Mouse (Mus musculus) neutrophil, adult 5-6 weeks (primary cell): ENCODE measurements around the gene Esyt3. TPM values are rescaled to one million over a fixed set of nuclear protein-coding genes. Genes with fewer than 3 reads are reported as not detected.

Source experiments
- ATAC-seq: fragments of 151-379, 151-347 bp; 2 replicates; pipeline ENCODE4 v1.8.0; 2017; ENCODE audit warnings: mild to moderate bottlenecking, moderate TSS enrichment; ENCODE audit not compliant: insufficient number of reproducible peaks, poor library complexity, low FRiP score, severe bottlenecking; ENCODE audit errors: extremely low read depth
- total RNA-seq: library from RNA; stranded (forward); fragments of 200-1000 nt; gene quantifications from 2 replicates; pipeline ENCODE4 v1.2.3, GENCODE M21; 2017

Gene Esyt3
- 0.81 TPM in 1 of 2 replicates, not detected in the other for total RNA-seq

GRCm38 (mm10) chr9:99357921-99358692, at the start of gene Esyt3:
Esyt3 (minus strand) TSS chr9:99358557.
- no peak for ATAC-seq

DNA sequence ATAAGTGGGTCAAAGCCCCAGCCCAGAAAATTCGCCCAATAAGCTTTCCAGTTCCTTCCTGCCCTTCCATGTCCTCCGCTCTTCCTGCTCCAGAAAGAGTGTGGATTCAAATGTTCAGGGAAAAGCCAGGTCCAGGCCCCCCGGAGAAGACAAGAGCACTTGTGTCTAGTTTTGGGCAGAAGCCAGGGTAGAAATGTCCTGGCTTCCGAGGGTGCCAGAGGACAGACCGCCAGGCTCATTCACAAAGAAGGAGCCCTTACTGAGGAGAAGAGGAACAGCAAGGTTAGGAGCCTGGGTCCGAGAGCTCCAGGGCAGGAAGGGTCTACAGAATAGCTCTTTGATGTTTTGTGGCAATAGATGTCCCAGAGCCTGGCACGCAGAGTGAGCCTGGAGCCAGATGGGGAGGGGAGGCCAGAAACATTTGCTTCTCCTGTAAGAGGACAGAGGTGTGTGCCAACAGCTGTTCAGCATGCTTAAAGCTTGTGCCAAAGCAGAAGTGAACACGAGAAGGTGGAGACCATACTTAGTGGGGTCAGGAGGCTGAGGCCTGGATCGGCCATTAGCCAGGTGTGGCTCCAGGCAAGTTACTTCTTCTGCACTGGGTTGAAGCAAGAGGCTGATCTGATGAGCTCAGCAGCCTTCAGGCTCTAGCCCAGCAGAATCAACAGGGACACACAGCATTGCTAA, 43.1 kb upstream of the Esyt3 start:
- no peak for ATAC-seq

GRCm38 (mm10) chr9:99400781-99401180, 42.4 kb upstream of the Esyt3 start:
- ATAC-seq, result no peak

GRCm38 (mm10) chr9:99397056-99397815, 38.9 kb upstream of the Esyt3 start:
- ATAC-seq, result no peak

DNA sequence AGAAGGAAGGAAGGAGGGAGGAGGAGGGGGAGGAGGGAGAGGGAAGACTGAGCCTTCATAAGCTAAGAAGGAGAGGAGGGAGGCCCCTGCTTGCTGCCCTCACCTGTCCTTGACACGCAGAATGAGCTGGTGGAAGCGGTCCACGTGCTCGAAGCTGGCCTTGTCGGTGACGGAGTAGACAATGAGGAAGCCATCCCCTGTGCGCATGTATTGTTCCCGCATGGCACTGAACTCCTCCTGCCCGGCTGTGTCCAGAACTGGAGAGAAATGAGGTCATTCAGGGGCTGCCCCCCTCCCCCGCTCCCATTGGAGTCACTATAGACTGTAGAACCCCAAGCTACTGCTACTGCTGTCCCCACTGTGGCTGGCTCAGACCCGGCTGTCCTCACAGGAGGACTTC, 36.0 kb upstream of the Esyt3 start:
- no peak for ATAC-seq

DNA sequence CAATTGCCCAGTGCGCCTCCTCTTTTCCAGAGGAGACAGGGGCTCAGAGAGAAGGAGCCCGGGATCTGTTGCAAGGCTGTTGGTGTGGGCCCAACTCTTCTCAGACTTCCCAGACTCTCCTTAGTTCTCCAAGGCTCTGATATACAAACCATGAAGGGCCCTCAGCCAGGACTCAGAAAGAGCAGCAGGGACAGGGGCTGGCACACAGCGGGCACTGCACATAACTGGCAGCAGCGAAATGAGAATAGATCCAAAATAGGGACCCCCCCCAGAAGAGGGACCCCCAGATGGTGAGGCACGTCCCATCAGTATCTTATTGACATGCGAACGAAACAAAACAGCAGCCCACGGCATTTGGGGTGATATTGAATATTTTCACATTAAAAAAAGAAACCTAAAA, 34.8 kb upstream of the Esyt3 start:
- no peak for ATAC-seq

DNA sequence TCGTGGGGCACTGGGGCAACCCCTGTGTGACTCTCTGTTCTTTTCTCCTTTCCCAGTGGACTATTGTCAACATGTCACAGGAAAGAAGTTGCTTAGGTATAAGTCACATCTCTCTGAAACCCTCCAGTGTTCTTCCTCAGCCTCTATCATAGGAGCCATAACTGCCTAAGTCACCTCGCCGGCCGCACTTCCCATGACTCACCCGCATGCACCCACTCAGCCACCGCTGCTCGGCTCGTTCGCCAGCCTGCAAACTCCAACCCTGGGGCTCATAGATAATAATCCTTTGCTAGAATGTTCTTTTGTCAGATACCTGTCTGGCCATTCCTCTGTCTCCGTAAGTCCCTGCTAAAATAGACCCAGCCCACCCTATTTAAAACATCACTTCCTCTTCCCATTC, 33.2 kb upstream of the Esyt3 start:
- ATAC-seq, result no peak

DNA sequence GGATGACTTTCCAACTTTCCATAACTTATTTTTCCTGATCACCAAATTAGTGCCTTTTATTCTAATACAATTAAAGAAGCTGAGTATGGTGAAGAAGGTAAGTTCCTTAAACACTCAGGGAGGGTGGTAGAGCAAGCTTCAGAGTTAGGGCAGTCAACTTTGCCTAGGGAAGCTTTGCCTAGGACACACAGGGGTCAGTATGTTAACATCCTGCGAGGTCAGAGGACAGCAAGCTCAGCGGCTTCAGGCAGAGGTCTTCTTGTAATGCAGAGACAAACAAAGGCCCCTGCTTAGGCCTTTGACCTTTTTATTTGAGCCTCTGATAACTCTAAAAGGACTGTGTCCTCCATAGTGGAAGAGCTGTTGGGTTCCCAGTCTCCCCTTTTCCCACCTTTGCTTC, 32.4 kb upstream of the Esyt3 start:
- ATAC-seq, result no peak

DNA sequence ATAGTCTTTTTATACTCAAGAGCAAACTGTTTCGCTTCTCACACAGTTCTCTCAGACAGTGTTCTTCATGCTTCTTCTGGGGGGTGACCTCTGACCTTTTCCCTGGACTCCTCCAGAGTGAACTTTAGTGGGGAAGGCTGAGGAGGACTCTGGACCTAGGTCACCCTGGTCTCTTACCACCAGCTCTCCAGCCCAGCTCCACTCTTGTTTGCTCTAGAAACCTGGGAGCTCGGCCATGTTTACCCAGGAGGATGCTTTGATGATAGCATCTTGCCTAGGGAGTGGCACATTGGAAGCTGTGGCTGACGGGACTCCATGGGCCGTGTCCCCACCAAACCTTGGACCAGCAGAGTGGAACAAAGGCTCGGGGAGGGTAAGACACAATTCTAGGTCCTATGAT, 31.8 kb upstream of the Esyt3 start:
- no peak for ATAC-seq

DNA sequence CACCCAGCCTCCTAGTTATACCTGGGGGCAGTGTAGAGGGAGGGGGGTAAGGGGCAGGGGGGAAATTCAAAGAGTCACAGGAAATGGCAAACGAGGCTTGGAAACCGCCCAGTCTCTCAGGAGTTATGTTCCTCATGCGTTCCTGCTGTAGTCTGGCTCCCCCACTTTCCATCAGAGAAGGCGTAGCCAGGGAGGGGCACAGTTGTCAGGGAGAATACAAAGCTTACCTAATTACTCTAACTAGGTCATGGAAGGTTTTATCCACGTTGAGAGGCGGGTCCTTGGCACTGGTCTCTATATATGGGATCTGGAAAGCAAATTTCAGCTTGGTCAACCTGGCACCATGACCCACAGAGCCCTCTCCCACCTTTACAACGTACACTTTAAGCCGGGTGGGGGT, 31.1 kb upstream of the Esyt3 start:
- no peak for ATAC-seq

DNA sequence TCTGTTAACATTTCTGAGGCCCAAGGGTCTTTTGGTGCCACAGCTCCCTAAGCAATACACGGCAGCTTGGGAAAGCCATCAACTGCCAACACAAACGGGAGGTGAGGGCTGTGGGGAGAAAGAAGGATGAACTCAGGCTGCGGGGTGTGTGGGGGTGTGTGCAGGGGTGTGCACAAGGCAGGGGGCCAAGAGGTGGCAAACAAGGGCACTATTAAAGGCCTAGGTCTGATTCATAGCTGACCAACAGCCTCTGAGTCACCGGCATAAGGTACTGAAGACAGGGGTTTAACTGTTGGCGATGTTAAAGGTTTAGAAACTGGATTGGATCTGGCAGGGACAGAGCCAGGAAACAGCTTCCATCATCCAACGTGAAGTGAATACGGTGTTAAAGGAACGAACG, 30.5 kb upstream of the Esyt3 start:
- ATAC-seq, result no peak

GRCm38 (mm10) chr9:99388078-99388477, 29.7 kb upstream of the Esyt3 start:
- no peak for ATAC-seq

DNA sequence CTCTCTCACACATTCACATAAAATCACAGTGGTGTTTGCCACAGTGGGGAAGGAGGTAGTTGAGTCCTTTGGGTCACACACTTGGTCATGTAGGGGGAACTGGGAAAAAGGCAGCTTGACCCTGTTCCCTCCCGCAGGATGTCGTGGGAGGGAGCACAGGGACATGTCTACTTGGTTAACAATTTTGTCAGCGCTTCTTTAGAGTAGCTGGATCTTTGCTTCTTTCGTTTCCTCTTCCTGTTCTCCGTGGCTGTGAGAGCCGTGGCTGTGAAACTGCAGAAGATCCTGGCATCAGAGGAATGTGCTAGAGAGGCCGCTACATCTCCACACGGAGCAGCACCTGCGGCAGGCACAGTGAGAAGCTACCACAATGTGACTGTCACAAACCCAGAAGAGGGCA, 24.2 kb upstream of the Esyt3 start:
- ATAC-seq, result no peak

DNA sequence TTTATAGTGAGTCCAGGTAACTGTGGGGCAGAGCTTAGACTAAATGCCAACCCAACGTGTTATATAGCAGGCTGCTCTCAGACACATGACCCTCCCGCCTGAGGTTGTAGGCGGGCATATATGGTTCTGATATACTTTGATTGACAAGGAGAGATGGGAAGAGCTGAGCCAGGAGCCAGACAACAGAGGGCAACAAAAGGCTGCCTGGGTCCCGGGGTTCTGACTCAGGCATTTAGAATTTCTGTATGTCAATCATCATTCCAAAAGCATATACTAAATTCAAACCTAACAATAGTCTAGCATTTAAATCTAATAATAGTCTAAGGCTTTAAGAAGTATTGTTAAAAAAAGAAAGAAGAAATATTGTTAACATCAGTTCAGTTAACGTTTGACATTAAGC, 20.8 kb upstream of the Esyt3 start:
- no peak for ATAC-seq

GRCm38 (mm10) chr9:99376591-99377418, 18.4 kb upstream of the Esyt3 start:
- ATAC-seq, result no peak

DNA sequence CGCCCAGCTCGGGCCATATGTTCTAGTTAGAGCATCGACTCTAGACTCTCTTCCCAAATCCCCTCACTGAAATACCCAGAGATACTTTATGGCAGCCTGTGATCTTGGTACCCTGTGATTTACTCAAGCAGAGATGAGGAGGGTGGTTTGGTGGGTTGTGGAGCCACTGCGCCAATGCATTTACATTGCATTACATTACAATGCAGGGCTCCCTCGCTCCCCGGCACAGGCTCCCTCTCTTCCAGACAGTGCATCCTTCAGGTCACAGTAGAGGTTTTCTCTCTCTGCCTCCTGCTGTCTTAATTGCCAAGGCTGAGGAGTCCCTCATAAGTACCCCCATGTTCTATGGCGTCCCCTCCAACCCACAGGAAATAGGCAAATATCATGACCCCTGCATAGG, 10.1 kb upstream of the Esyt3 start:
- no peak for ATAC-seq

DNA sequence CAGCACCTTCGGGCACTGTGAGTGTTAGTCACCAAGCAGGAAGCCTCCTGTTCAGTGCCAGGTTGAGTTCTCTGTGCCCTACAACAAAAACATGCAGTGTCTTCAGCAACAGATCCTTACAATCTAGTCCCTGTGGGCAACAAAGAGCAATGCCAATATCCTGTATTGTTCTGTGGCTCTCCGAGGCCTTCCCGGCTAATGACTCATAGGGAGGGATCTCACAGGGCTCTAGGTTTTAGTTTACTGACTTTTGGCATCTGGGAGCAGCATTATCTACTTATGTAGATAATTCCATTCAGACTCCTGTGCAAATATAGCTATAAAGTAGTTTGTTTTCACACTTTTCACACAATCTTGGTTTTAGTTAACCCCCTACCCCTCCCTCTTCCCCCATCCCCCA, 7.5 kb upstream of the Esyt3 start:
- ATAC-seq, result no peak

DNA sequence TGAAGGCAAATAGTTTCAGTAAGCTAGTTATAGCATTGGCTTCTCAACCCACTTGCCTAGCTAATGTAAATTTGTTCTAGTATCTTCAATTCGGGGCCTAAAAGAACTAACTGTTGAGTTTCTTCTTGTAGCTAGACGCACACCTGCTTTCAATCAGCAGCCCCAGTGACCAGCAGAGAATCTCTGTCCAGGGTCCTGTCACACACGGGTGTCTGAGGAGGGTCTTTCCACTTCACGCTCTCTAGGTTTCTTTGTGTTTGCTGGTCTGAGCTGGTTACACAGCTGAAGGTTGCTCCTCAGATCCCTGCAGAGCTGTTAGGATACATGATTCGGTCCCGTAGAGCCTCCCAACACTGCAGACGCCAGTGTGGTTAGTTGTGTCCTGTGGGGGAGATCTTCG, 4.7 kb upstream of the Esyt3 start:
- no peak for ATAC-seq

GRCm38 (mm10) chr9:99361946-99362345, 3.6 kb upstream of the Esyt3 start:
- no peak for ATAC-seq
